In genomic region chr1:193588477-193589464, GRCm38 (mm10) we compare ENCODE assay signal across 8 mouse cellular contexts.
A peak's percentile ranks its signal among the peaks of the same experiment; 100 is the strongest.
DNase-seq lines count a peak whose midpoint lies in the region; ATAC-seq and TF ChIP-seq lines count a peak whose summit lies in the region.

No protein-coding gene starts in this region.

- H3K4me2 ChIP-seq in forebrain, embryonic 16.5 days (ENCODE audit: low read length), result no peak overlapping the region
- H3K4me2 ChIP-seq in hindbrain, embryonic 11.5 days (replicated peaks; ENCODE audit: low read depth, low read length), result no peak overlapping the region
- no peak overlapping the region for H3K4me2 ChIP-seq in lung, postnatal 0 days (replicated peaks; ENCODE audit: low read depth, low read length)

- DNase-seq in T-cell, adult 2 months (ENCODE audit: low spot score), result peak; percentile 38
- DNase-seq in cerebellum, adult 18-20 months, result peak; percentile 45 to 61
- peak; percentile 90 for DNase-seq in hindbrain, embryonic 11.5 days (ENCODE audit: low spot score)
- peak; percentile 54 for DNase-seq in layer of hippocampus, adult 9-11 months
- peak; percentile 66 for DNase-seq in lung, postnatal 0 days (ENCODE audit: low spot score)
- DNase-seq in retina, postnatal 7 days (ENCODE audit: low read depth, low spot score), result peak; percentile 62

- no peak overlapping the region for H3K9ac ChIP-seq in forebrain, embryonic 16.5 days (replicated peaks; ENCODE audit: low read depth, low read length)
- H3K9ac ChIP-seq in hindbrain, embryonic 11.5 days (ENCODE audit: low read depth, low read length), result no peak overlapping the region
- no peak overlapping the region for H3K9ac ChIP-seq in lung, postnatal 0 days (replicated peaks; ENCODE audit: low read depth)

- TF ChIP-seq EP300 in lung, postnatal 0 days (IDR thresholded peaks at IDR 0.05), result no peak

- peak; percentile 95 for TF ChIP-seq CTCF in lung, postnatal 0 days (IDR thresholded peaks at IDR 0.05)

- WGBS in forebrain, embryonic 16.5 days, result 13% methylated on average over 12 of the region's 12 CpGs
- 21% methylated on average over 12 of the region's 12 CpGs for WGBS in hindbrain, embryonic 11.5 days
- WGBS in lung, postnatal 0 days, result 25% methylated on average over 12 of the region's 12 CpGs

- ATAC-seq in forebrain, embryonic 16.5 days, result peak; percentile 61
- ATAC-seq in hindbrain, embryonic 11.5 days (ENCODE audit: low FRiP score), result peak; percentile 84
- peak; percentile 49; the same call in 1 of the 2 replicates for ATAC-seq in lung, postnatal 0 days
- ATAC-seq in activated CD4-positive, CD25-positive, alpha-beta regulatory T cell, adult 4 months, result no peak

- H3K9me3 ChIP-seq in forebrain, embryonic 16.5 days (ENCODE audit: control insufficient read depth, low read length), result no peaks in the 10 kb centered on the region
- H3K9me3 ChIP-seq in hindbrain, embryonic 11.5 days (ENCODE audit: control insufficient read depth, low read length), result no peaks in the 10 kb centered on the region
- H3K9me3 ChIP-seq in lung, postnatal 0 days (ENCODE audit: low read length), result no peaks in the 10 kb centered on the region

- H3K27ac ChIP-seq in forebrain, embryonic 16.5 days (ENCODE audit: low read length), result peak overlapping the region; percentile 13; the same call in 1 of the 2 replicates
- no peak overlapping the region for H3K27ac ChIP-seq in hindbrain, embryonic 11.5 days (ENCODE audit: low read depth, low read length)
- no peak overlapping the region for H3K27ac ChIP-seq in lung, postnatal 0 days (ENCODE audit: low read length)

- no peak overlapping the region for H3K4me3 ChIP-seq in forebrain, embryonic 16.5 days (replicated peaks; ENCODE audit: low read length)
- H3K4me3 ChIP-seq in hindbrain, embryonic 11.5 days (ENCODE audit: low read depth, low read length), result no peak overlapping the region
- no peak overlapping the region for H3K4me3 ChIP-seq in lung, postnatal 0 days (ENCODE audit: low read depth, low read length)

- peaks cover 38% of the 10 kb centered on the region for H3K4me1 ChIP-seq in forebrain, embryonic 16.5 days (replicated peaks; ENCODE audit: control insufficient read depth, insufficient read depth, low read length)
- no peaks in the 10 kb centered on the region; the same call in 1 of the 2 replicates for H3K4me1 ChIP-seq in hindbrain, embryonic 11.5 days (replicated peaks; ENCODE audit: control insufficient read depth, insufficient read depth, low read length)
- H3K4me1 ChIP-seq in lung, postnatal 0 days (ENCODE audit: insufficient read depth, low read depth, low read length), result no peaks in the 10 kb centered on the region

- no peaks in the 10 kb centered on the region for H3K27me3 ChIP-seq in forebrain, embryonic 16.5 days (replicated peaks; ENCODE audit: control insufficient read depth, insufficient read depth, low read length)
- H3K27me3 ChIP-seq in hindbrain, embryonic 11.5 days (ENCODE audit: control insufficient read depth, insufficient read depth, low read length), result no peaks in the 10 kb centered on the region
- no peaks in the 10 kb centered on the region for H3K27me3 ChIP-seq in lung, postnatal 0 days (replicated peaks; ENCODE audit: insufficient read depth, low read length)

- no peaks in the 10 kb centered on the region for H3K36me3 ChIP-seq in forebrain, embryonic 16.5 days (ENCODE audit: control insufficient read depth, insufficient read depth)
- no peaks in the 10 kb centered on the region for H3K36me3 ChIP-seq in hindbrain, embryonic 11.5 days (ENCODE audit: control insufficient read depth, insufficient read depth, low read length)
- no peaks in the 10 kb centered on the region for H3K36me3 ChIP-seq in lung, postnatal 0 days (ENCODE audit: insufficient read depth, low read length)

Comparison
In these comparisons a context has a peak if more than half of its experiments do, and no peak if none do; other contexts are left out.
1. DNase-seq: peak in every context shown above with its lines; median percentile 90 in hindbrain, embryonic 11.5 days; 66 in lung, postnatal 0 days; 62 in retina, postnatal 7 days; 54 in layer of hippocampus, adult 9-11 months; 53 in cerebellum, adult 18-20 months; 38 in T-cell, adult 2 months.